Mouse (Mus musculus) intestine, postnatal 0 days (tissue): ENCODE data around the gene Psmd9. TPM values are rescaled to one million over a fixed set of nuclear protein-coding genes. Genes with fewer than 3 reads are reported as not detected.
A peak's percentile ranks its signal among the peaks of the same experiment; 100 is the strongest.

ENCODE experiments used
- ATAC-seq: fragments of 200-750 bp; cut with Nextera tagmentation; 2 replicates; pipeline ENCODE4 v1.8.0; 2017; ENCODE audit warnings: mild to moderate bottlenecking, moderate TSS enrichment, moderate library complexity
- H3K27ac ChIP-seq: fragments of 300-500 bp; sonication (generic); 2 replicates; pipeline ENCODE4 v1.5.1; 2014; ENCODE audit warnings: mild to moderate bottlenecking, low read depth, low read length, moderate library complexity
- H3K27me3 ChIP-seq: fragments of 300-500 bp; sonication (generic); replicated peaks from 2 replicates; pipeline ENCODE4 v1.6.1; 2014; ENCODE audit warnings: low read length, mixed read lengths; ENCODE audit not compliant: control insufficient read depth, insufficient read depth
- H3K36me3 ChIP-seq: fragments of 300-500 bp; sonication (generic); 2 replicates; pipeline ENCODE4 v1.6.1; 2014; ENCODE audit warnings: mild to moderate bottlenecking, moderate library complexity; ENCODE audit not compliant: control insufficient read depth, insufficient read depth
- H3K4me1 ChIP-seq: fragments of 300-500 bp; sonication (generic); replicated peaks from 2 replicates; pipeline ENCODE4 v1.6.1; 2014; ENCODE audit warnings: antibody characterized with exemption, low read length, mixed read lengths; ENCODE audit not compliant: control insufficient read depth, insufficient read depth
- H3K4me2 ChIP-seq: fragments of 300-500 bp; sonication (generic); replicated peaks from 2 replicates; pipeline ENCODE4 v1.6.1; 2014; ENCODE audit warnings: low read depth, mild to moderate bottlenecking, moderate library complexity
- H3K4me3 ChIP-seq: fragments of 300-500 bp; sonication (generic); 2 replicates; pipeline ENCODE4 v1.5.1; 2014; ENCODE audit warnings: low read depth, low read length
- H3K9ac ChIP-seq: fragments of 300-500 bp; sonication (generic); 2 replicates; pipeline ENCODE4 v1.6.1; 2014; ENCODE audit warnings: mild to moderate bottlenecking, low read depth, low read length
- H3K9me3 ChIP-seq: fragments of 300-500 bp; sonication (generic); 2 replicates; pipeline ENCODE4 v1.6.1; 2016; ENCODE audit warnings: mixed run types; ENCODE audit not compliant: control insufficient read depth
- CTCF ChIP-seq: sonication (generic); IDR thresholded peaks from 2 replicates; pipeline ENCODE4 v1.5.1; 2016; ENCODE audit warnings: low read depth, mild to moderate bottlenecking, control low read depth, antibody characterized with exemption, moderate library complexity
- WGBS: fragments of 180-500 bp; shearing (Covaris S2); extraction: QIAGEN DNeasy Blood & Tissue Kit; methylation state at CpG from one replicate; pipeline ENCODE4 v1.1.7; 2014; 5-methylcytosine and 5-hydroxymethylcytosine counted together
- polyA plus RNA-seq: library from polyadenylated mRNA; unstranded; fragments of >200 nt; fragmentation: Nextera tagmentation; extraction: Ambion mirVana; gene quantifications from 2 replicates; pipeline ENCODE4 v1.2.1, GENCODE M21; 2015

Gene Psmd9
- polyA plus RNA-seq, 1 experiment from 2014 or later, result 50.9 TPM

DNA sequence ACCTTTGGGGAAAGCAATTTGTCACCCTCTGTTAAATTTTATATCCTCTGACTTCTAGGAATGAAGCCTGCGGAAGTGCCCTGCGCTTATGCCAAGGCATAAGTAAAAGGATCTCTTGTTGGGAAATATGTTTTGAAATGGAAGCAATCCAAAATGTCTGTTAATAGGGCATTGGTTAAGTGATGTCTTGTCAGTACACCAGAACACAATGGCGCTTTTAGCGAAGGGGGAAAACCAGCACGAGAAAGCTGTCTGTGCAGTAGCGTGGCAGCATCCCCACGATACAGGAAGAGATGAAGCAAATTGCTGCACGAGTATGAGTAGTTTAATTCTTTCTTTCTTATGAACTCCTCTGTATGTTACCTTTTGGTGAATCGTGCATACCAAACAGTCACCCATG, 125.4 kb downstream of the Psmd9 start:
- Histone ChIP-seq H3K27me3 (no peaks in the 10 kb centered on the region), H3K4me1 (no peaks in the 10 kb centered on the region), H3K4me3 (no peak overlapping the region), H3K36me3 (no peaks in the 10 kb centered on the region), H3K27ac (no peak overlapping the region), H3K4me2 (no peak overlapping the region), H3K9ac (no peak overlapping the region), H3K9me3 (no peaks in the 10 kb centered on the region)
- 84% methylated on average over 9 of the region's 9 CpGs for WGBS
- TF ChIP-seq CTCF, result no peak
- ATAC-seq, result no peak

DNA sequence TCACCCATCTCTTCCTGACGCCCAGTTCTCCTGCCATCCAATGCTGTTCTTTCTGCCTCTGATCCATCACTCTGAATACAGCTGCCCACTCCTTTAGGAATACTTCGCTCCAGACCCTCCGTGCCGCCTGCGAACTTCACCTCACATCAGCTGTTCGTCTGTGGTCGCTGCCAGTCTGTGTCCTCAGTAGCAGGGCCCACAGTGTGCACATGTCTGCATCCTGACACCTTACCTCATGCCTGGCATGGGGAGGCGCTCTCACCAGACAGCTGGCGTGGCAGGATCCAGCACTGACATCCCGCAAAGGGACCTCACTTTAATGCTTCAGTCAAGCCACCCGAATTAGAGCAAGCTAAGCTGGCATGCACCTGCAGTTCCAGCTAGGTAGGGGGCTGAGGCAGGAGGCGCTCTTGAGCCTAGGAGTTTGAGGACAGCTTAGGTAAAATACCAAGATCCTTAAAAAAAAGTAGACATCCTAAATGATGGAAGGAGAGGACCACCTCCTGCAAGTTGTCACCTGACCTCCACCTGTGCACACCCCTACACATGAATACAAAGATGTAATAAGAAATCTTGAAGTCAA, 127.1 kb downstream of the Psmd9 start:
- H3K27me3 ChIP-seq, result no peaks in the 10 kb centered on the region
- no peaks in the 10 kb centered on the region for H3K9me3 ChIP-seq
- H3K27ac ChIP-seq, result no peak overlapping the region
- TF ChIP-seq CTCF, result peak; percentile 55
- H3K4me2 ChIP-seq, result no peak overlapping the region
- no peaks in the 10 kb centered on the region for H3K4me1 ChIP-seq
- no peak overlapping the region for H3K4me3 ChIP-seq
- WGBS, result 65% methylated on average over 12 of the region's 12 CpGs
- H3K36me3 ChIP-seq, result no peaks in the 10 kb centered on the region
- ATAC-seq, result no peak
- no peak overlapping the region for H3K9ac ChIP-seq

DNA sequence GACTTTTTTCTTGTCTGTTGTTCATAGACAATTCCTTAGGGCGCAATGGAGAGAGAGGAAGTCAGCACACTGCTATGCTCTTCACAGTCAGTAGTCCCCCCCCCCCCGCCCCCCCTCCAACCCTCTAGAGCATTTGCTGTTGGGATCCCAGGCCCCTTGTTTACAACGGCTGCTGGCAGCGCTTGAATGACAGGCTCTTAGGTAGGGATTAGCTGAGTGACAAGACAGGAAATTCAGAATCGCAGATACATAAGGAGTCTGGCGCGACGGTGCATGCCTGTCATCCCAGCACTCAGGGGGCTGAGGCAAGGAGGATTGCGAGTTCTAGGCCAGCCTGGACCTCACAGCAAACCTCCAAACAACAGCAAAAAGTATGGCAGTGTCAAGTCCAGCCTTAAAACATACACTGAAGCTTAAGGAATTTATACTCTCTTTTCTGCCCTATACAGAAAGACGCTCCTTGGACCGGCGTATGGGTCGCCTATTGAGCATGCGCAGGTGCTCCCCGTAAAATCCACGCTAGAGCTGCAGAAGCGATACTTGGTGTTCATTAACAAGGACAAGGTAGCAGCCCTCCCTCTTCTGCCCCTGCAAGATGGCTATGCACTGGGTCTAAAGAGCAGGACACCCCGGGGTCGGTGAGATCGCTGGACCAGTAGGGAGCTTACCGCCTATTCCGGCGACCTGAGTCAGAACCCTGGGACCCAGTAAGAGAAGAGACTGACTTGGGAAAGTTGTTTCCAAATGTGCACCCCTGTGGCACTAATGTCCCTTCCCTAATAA, 128.0 kb downstream of the Psmd9 start:
- ATAC-seq, result no peak
- H3K9ac ChIP-seq, result no peak overlapping the region
- no peaks in the 10 kb centered on the region for H3K9me3 ChIP-seq
- H3K27me3 ChIP-seq, result no peaks in the 10 kb centered on the region
- TF ChIP-seq CTCF, result no peak
- 58% methylated on average over 23 of the region's 23 CpGs for WGBS
- H3K36me3 ChIP-seq, result no peaks in the 10 kb centered on the region
- H3K4me3 ChIP-seq, result no peak overlapping the region
- H3K4me2 ChIP-seq, result no peak overlapping the region
- no peak overlapping the region for H3K27ac ChIP-seq
- no peaks in the 10 kb centered on the region for H3K4me1 ChIP-seq

DNA sequence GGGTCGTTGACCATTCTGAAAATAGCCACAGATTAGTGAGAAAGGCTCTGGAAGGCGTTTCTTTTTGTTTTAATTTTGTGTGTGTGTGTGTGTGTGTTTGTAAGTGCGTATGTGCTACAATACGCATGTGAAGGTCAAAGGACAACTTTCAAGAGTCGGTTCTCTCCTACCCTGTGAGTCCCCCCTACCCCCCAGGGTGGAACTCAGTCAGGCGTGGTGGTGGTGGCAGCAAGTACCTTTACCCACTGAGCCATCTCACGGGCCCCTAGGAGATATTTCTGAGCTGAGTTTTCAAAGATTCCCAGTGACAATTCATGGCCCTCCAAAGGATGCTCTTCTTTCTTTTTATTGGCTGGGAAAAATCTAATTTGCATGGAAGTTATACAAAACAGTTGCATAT, 128.6 kb downstream of the Psmd9 start:
- ATAC-seq, result no peak
- H3K36me3 ChIP-seq, result no peaks in the 10 kb centered on the region
- H3K9me3 ChIP-seq, result no peaks in the 10 kb centered on the region
- no peaks in the 10 kb centered on the region for H3K27me3 ChIP-seq
- H3K4me1 ChIP-seq, result no peaks in the 10 kb centered on the region
- no peak overlapping the region for H3K9ac ChIP-seq
- H3K27ac ChIP-seq, result no peak overlapping the region
- H3K4me2 ChIP-seq, result no peak overlapping the region
- TF ChIP-seq CTCF, result no peak
- no peak overlapping the region for H3K4me3 ChIP-seq
- WGBS, result 81% methylated on average over 7 of the region's 7 CpGs

DNA sequence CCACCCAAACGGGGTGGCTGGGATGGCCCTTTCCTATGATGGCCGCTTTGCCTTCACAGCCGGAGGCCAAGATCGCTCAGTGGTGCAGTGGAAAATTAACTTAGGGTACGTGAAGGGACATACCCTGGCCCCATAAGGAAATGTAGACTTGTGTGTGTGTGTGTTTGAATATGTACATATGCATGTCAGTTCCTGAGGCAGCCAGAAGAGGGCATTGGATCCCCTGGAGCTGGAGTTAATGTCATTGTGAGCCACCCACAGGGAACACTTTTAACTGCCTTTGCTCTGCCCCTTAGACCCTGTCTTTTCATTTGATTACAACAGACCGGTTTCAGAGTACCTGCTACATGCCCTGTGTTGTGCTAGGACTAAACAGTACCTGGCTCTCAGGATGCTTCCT, 129.3 kb downstream of the Psmd9 start:
- 91% methylated on average over 6 of the region's 6 CpGs for WGBS
- no peak overlapping the region for H3K27ac ChIP-seq

More for the DNA sequence above, 129.3 kb downstream of the Psmd9 start:
- Histone ChIP-seq H3K36me3 (no peaks in the 10 kb centered on the region), H3K4me3 (no peak overlapping the region), H3K4me1 (no peaks in the 10 kb centered on the region), H3K4me2 (no peak overlapping the region), H3K27me3 (no peaks in the 10 kb centered on the region), H3K9ac (no peak overlapping the region), H3K9me3 (no peaks in the 10 kb centered on the region)
- TF ChIP-seq CTCF, result peak; percentile 53
- no peak for ATAC-seq

Other genes with a start within 250 kb of the Psmd9 start
- 7.6 and 8.6 TPM in 2 replicates for gene Kdm2b, start 179.6 kb upstream of the Psmd9 start, polyA plus RNA-seq
- gene Orai1, start 154.3 kb upstream of the Psmd9 start, polyA plus RNA-seq, result 36.8 and 42.5 TPM in 2 replicates
- 0.43 TPM in 1 of 2 replicates, not detected in the other for gene Morn3, start 122.4 kb upstream of the Psmd9 start, polyA plus RNA-seq
- gene Tmem120b, start 101.0 kb upstream of the Psmd9 start, polyA plus RNA-seq, result 3.2 and 4.2 TPM in 2 replicates
- 17.0 TPM in 2 replicates for gene Rhof, start 36.7 kb upstream of the Psmd9 start, polyA plus RNA-seq
- 5.4 and 6.7 TPM in 2 replicates for gene Setd1b, start 27.2 kb upstream of the Psmd9 start, polyA plus RNA-seq
- 3.9 and 4.7 TPM in 2 replicates for gene Hpd, start 13.3 kb downstream of the Psmd9 start, polyA plus RNA-seq
- 0.42 and 0.51 TPM in 2 replicates for gene Wdr66, start 82.7 kb downstream of the Psmd9 start, polyA plus RNA-seq
- gene Bcl7a, start 174.4 kb downstream of the Psmd9 start, polyA plus RNA-seq, result 4.2 and 4.7 TPM in 2 replicates
- gene Mlxip, start 225.4 kb downstream of the Psmd9 start, polyA plus RNA-seq, result 17.8 and 18.4 TPM in 2 replicates